Mouse (Mus musculus) left cerebral cortex, postnatal 14 days (tissue): ENCODE measurements around the gene Olfr722. TPM values are rescaled to one million over a fixed set of nuclear protein-coding genes. Genes with fewer than 3 reads are reported as not detected.
A peak's percentile ranks its signal among the peaks of the same experiment; 100 is the strongest.
"Not testable (repeated sequence)": the region's sequence is repeated elsewhere in the genome, so short reads cannot be mapped to it uniquely, and the experiment has no call there.

Experiments used
- DNase-seq, 2 experiments: peaks; one replicate each; pipeline ENCODE4 v3.0.0; 2021 to 2022; ENCODE audit warnings: low spot score in 2 of 2, mixed read lengths in 1 of 2
- intact Hi-C: fragments of 180-260 bp; cut with DNase I; formaldehyde crosslinking; loops from one replicate; pipeline ENCODE4 v1.15.1; 2025
- long read RNA-seq, 2 experiments: library from polyadenylated mRNA; stranded (forward); transcript quantifications; one replicate each; pipeline ENCODE4 v2.0.0; 2021
- total RNA-seq, 2 experiments: library from RNA; stranded (reverse); gene quantifications; 2 replicates each; pipeline ENCODE4 v1.2.3; 2021

The Olfr722 gene
- total RNA-seq, result not detected
- long read RNA-seq, experiment 1, result 0 reads
- long read RNA-seq, experiment 2, result 0 reads

GRCm38 (mm10) chr14:49901899-49902298 is at the start of gene Olfr722:
Olfr722 (minus strand) TSS chr14:49901999.
- intact Hi-C loops, result no loop called here

GRCm38 (mm10) chr14:49931687-49932086 is 29.9 kb upstream of the Olfr722 start, which contains the start of gene Olfr723:
Olfr723 (minus strand) TSS chr14:49931787.
- intact Hi-C loops, result loop anchor here (2.0 kb wide), 1 partner anchor 33 kb away; no protein-coding TSS in a partner anchor
- not testable (repeated sequence) for DNase-seq

More at GRCm38 (mm10) chr14:49901899-49902298, at the start of gene Olfr722:
- DNase-seq, result no peak

GRCm38 (mm10) chr14:49860387-49860786 is 41.4 kb downstream of the Olfr722 start:
- intact Hi-C loops, result no loop called here
- DNase-seq, result peak in 1 of 2 experiments; percentile 17

Other genes starting within 250 kb of the Olfr722 start
- 10 to 100 TPM; 24.2 to 25.0 TPM for gene Armh4, start 118.6 kb downstream of the Olfr722 start, total RNA-seq
- not detected for gene Olfr723, start 29.8 kb upstream of the Olfr722 start, total RNA-seq
- not detected for gene Olfr724, start 61.3 kb upstream of the Olfr722 start, total RNA-seq
- not detected for gene Olfr725, start 138.4 kb upstream of the Olfr722 start, total RNA-seq
- gene Olfr726, start 189.0 kb upstream of the Olfr722 start, total RNA-seq, result not detected
- not detected for gene Olfr727, start 221.2 kb upstream of the Olfr722 start, total RNA-seq
- not detected for gene Olfr728, start 240.7 kb upstream of the Olfr722 start, total RNA-seq